Mouse (Mus musculus) gastrocnemius, adult 8-10 months (tissue): ENCODE measurements around the gene Trim45. TPM values are rescaled to one million over a fixed set of nuclear protein-coding genes. Genes with fewer than 3 reads are reported as not detected.
A peak's percentile ranks its signal among the peaks of the same experiment; 100 is the strongest.

ENCODE experiments used
- DNase-seq, 2 experiments: peaks; one replicate each; pipeline ENCODE4 v3.0.0; 2022; ENCODE audit warnings: low spot score in 2 of 2
- total RNA-seq, 4 experiments: library from RNA; stranded (reverse); gene quantifications; 2 replicates each; pipeline ENCODE4 v1.2.4; 2022

Trim45 gene
- total RNA-seq: 1 to 10 TPM; 4.5 to 6.4 (median 5.7) TPM

DNA sequence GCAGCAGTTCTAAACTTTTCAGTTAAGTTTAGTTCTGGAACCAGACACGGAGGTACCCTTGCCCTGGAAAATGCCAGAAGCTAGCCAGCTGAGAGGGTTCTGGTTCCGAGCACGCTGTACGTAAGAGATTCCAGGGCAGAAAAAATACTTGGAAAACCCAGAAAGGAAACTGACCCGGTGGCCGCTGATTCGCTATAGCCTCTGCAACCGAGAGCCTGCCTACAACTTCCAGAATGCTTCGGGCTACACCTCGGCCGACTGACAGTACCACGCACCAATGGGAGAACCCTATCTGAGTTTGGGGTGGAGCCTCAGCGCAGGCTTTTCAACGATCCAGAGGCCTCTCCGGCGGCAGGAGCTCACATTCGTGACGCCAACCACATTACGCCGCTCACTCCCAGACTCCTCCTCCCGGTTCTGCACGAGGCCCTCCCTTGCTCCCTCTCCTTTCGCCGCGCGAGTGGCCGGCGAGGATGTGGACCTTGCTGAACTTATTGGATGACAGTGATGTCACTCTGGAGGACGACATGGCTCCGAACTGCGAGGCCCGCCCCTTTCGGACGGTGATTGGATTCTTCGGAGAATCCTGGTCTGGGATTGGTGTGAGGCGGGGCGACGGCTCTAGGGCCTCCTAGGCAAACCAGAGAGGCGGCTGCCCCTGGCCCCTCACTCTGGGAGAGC lies at the start of gene Trim45:
TSS of gene Trim45 (plus strand) at position 378 of the 681 bp plus-strand sequence.
- DNase-seq: peak; percentile 98 to 99

DNA sequence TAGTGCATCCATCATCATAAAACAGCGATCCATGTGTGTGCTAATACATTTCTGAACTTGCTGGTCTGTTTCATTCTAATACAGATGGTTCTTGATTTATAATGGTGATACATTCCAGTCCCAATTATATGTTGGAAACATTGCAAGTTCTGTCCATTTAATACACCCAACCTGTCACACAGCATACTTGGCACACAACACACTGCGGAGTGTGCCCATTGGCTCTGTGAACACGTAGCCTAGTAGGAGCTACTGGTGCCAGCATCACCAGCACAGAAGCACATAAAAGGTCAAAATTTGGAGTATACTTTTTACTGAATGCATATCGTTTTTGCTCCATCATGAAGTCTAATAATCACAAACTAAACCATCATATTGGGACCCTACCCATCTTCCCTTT lies 44.9 kb upstream of the Trim45 start:
- no peak for DNase-seq

DNA sequence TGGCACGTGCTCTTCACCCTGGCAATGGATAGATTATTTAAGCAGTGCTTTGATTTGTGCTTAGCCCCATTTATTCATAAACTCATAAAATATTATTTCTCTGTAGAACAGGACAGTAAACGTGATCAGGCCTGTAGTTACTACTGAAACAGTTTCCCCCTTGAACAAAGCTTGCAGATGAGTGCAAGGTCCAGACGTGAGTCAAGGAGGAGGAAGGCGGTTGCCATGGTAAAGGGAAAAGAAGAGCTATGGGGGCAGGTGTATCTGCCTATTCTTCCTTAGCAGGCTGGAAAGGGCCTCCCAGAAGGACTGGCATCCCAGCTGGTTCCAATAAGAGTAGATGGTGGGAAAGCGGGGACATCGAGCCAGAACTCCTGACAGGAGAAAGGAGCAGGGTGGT lies 40.6 kb upstream of the Trim45 start:
- DNase-seq: no peak

DNA sequence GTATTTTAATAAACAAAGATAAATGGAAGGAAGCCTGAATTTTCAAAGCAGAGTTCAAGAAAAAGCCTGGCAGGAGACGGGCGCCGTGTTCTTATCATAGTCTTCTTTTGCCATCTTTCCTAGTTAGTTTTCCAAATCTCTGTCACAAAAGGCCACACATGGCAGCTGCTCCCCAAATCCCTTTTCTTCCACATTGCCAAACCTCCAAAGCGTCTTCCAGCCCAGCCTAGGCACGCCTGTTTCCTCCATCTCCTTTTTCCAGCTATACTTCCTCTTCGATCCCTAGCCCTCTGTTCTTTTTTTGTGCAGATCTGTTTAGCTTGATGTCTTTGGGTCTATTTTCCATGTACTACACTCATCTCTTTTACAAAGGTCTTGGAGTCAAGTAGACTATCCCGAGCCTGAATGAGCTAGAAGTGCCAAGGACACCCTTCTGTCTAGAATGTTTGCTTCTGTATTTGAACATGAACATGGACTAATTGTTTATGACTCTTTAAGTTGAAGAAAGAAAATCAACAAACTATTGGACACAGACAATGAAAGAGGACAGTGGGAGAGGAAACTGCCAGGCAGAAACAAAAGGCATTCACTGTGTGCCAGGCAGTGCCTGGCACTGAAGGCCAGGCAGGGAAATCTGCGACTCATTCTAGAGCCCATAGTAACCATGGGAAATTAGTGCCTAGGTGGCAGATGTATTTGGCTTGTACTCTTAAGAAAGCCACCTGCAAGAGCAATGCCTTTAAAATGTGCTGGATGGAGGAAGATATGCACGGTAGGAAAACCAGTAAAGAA lies 40.0 kb upstream of the Trim45 start:
- DNase-seq: no peak

- DNase-seq: no peak
Observed at GRCm38 (mm10) chr3:100889234-100889633, 32.8 kb upstream of the Trim45 start.

GRCm38 (mm10) chr3:100890406-100890805 lies 31.6 kb upstream of the Trim45 start:
- no peak for DNase-seq

GRCm38 (mm10) chr3:100892383-100893335 lies 29.3 kb upstream of the Trim45 start:
- no peak for DNase-seq

GRCm38 (mm10) chr3:100895500-100895899 lies 26.5 kb upstream of the Trim45 start:
- DNase-seq: no peak

DNA sequence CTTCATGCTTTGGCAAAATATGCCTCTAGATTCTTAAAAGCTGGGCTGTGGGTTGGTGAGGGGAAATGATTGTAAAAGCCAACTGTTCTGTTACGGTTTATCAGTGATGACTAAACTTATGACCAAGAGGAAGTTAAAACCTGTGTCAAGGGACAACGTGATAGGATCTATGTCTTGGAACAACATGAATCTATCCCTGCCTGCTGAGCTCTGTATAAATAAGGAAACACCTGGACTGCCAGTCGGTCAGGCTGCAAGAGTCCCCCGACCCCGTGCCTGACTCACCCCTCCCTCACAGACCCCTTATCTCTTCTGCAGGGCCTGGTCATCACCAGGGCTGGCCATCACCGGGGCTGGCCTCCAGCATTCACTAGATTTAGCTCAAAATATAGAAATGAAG lies 15.9 kb upstream of the Trim45 start:
- no peak for DNase-seq

GRCm38 (mm10) chr3:100906916-100907315 lies 15.1 kb upstream of the Trim45 start:
- no peak for DNase-seq

- DNase-seq: no peak
Observed at GRCm38 (mm10) chr3:100908594-100908993, 13.4 kb upstream of the Trim45 start.

DNA sequence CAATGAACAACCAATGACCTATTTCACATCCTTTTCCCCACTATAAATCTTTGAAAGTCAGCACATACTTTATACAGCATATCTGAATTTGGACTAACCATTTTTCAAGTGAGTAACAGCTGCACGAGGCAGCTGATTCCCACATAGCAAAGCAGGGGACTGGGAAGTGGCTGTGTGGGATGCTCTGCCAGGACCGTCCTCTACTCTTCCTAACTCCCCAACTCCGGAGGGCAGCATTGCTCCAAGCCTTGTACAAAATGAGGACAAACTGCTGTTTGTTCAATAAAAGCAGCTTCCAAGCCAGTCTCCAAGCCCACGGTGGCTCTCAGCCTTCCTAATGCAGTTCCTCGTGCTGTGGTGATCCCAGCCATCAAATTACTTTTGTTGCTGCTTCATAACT lies 11.4 kb upstream of the Trim45 start:
- no peak for DNase-seq

DNA sequence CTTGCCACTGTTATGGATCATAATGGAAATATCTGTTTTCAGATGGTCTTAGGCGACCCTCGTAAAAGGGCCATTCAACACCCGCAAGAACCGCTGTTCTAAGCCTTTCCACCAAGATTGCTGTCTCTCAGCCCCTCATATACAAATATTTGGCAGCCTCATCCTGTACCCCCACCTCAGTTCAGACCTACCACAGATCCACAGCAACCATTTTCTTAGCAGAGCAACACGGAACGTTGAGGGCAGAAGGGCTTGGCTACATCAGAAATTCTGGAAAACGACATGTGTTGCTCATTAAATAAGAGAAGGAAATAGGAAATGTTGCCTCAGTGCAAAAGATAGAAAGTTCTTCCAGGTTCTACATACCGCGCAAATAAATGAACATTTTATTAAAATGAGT lies 11.0 kb upstream of the Trim45 start:
- DNase-seq: no peak

GRCm38 (mm10) chr3:100911498-100912213 lies 10.3 kb upstream of the Trim45 start:
- no peak for DNase-seq

GRCm38 (mm10) chr3:100916844-100917243 lies 5.2 kb upstream of the Trim45 start:
- no peak for DNase-seq

DNA sequence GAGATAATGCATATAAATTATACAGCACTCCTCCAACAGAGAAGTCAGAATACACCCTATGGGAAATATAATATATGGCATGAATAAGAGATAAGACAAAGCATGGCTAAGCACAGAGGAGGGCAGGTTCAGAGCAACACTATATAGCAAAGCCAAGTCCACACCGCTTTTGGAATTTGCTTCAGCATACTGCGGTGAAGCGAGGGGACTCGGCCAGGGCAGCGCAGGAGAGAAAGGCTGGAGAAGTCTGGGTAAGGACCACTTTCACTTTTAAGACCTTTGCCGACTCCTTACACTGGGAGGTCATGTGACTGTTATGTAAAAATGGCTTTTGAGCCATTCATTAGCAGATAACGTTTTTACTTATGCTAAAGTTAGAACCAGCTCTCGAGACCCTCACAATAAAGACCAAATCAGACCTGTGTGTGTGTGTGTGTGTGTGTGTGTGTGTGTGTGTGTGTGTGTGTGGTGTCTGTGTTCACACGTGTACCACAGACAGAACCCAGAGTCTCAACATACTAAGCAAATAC lies 1.3 kb upstream of the Trim45 start:
- no peak for DNase-seq

GRCm38 (mm10) chr3:100922506-100923375 lies 739 bp downstream of the Trim45 start:
- no peak for DNase-seq

GRCm38 (mm10) chr3:100924065-100924732 lies 2.2 kb downstream of the Trim45 start:
- DNase-seq: no peak

GRCm38 (mm10) chr3:100925176-100925575 lies 3.2 kb downstream of the Trim45 start:
- DNase-seq: no peak
